Mouse (Mus musculus) ES-Bruce4 (cell line): ENCODE results near the gene Sgms1.

Experiments
- CTCF ChIP-seq: IDR thresholded peaks from one replicate; pipeline ENCODE4 v1.8.1; 2011; ENCODE audit warnings: low read depth, low read length
- POLR2A ChIP-seq: IDR thresholded peaks from one replicate; pipeline ENCODE4 v1.8.1; 2011; ENCODE audit warnings: low read length; ENCODE audit not compliant: insufficient read depth

GRCm38 (mm10) chr19:32333544-32333943 is 56.0 kb downstream of the Sgms1 start:
- no peak for TF ChIP-seq POLR2A
- no peak for TF ChIP-seq CTCF
